Mouse (Mus musculus) activated CD4-positive, CD25-positive, alpha-beta regulatory T cell (primary cell): ENCODE data around the gene Lnx1. TPM values are rescaled to one million over a fixed set of nuclear protein-coding genes. Genes with fewer than 3 reads are reported as not detected.

Source experiments
- polyA plus RNA-seq, 2 experiments: library from polyadenylated mRNA; unstranded; fragments of 100-300 nt; shearing (Covaris generic); gene quantifications; one replicate each; pipeline ENCODE4 v1.2.1; 2017

Gene Lnx1
- polyA plus RNA-seq, result under 1 TPM; 0.11 to 0.20 TPM

DNA sequence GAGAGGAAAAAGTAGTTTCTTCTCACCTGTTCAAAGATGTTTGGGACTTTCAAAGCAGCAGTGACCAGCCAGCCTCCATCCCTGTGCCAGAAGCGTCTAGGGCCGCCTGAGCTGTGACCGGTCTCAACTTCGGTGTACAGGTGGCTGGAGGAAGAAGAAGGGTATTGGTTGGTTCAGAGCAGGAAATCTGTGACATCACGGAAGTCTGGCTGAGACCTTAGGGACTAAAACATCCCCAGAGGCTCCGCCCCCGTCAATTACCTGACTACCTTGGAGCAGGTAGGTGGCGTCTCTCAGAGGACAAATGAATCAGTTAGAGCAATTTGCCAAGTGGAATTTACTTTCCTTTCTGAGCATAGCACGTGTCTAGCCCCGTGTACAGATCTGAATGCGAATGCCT lies at the start of gene Lnx1:
Gene Lnx1, minus strand, starts transcription at position 147 of the 400 bp plus-strand sequence.

Other genes with a start within 250 kb of the Lnx1 start
- 10 to 100 TPM; 19.8 to 25.3 TPM for gene Scfd2, start 171.2 kb downstream of the Lnx1 start, polyA plus RNA-seq
- 100 to 1,000 TPM; 108 to 133 TPM for gene Fip1l1, start 167.5 kb downstream of the Lnx1 start, polyA plus RNA-seq